Mouse (Mus musculus) heart, adult 2 months (tissue): ENCODE measurements around the gene Hspa13. TPM values are rescaled to one million over a fixed set of nuclear protein-coding genes. Genes with fewer than 3 reads are reported as not detected.

Experiments used
- DNase-seq, 2 experiments: peaks; one replicate each; pipeline ENCODE4 v3.0.0; 2021
- H3K27ac ChIP-seq: fragments of 200-600 bp; 2 replicates; pipeline ENCODE4 v1.8.1; 2022
- H3K27me3 ChIP-seq: fragments of 200-500 bp; 2 replicates; pipeline ENCODE4 v1.6.1; 2012; ENCODE audit warnings: mild to moderate bottlenecking, low read length, inconsistent platforms, mixed read lengths; ENCODE audit not compliant: control insufficient read depth, insufficient read depth
- H3K36me3 ChIP-seq: fragments of 200-500 bp; 2 replicates; pipeline ENCODE4 v1.6.1; 2012; ENCODE audit warnings: low read length, inconsistent platforms; ENCODE audit not compliant: control insufficient read depth, insufficient read depth
- H3K4me1 ChIP-seq: fragments of 200-500 bp; 2 replicates; pipeline ENCODE4 v1.6.1; 2011; ENCODE audit warnings: low read length; ENCODE audit not compliant: control insufficient read depth, insufficient read depth
- H3K4me3 ChIP-seq: fragments of 200-600 bp; 2 replicates; pipeline ENCODE4 v1.8.1; 2022
- H3K79me2 ChIP-seq: fragments of 200-500 bp; replicated peaks from 2 replicates; pipeline ENCODE4 v1.6.1; 2012; ENCODE audit warnings: mild to moderate bottlenecking, inconsistent platforms, low read length, moderate library complexity, mixed read lengths; ENCODE audit not compliant: control insufficient read depth, insufficient read depth
- H3K9ac ChIP-seq: fragments of 200-500 bp; 2 replicates; pipeline ENCODE4 v1.6.1; 2012; ENCODE audit warnings: low read depth, mild to moderate bottlenecking, control low read depth, inconsistent platforms, low read length, mixed read lengths
- CTCF ChIP-seq: fragments of 200-600 bp; IDR thresholded peaks from 2 replicates; pipeline ENCODE4 v1.8.1; 2022; ENCODE audit warnings: antibody characterized with exemption, mild to moderate bottlenecking, moderate library complexity
- EP300 ChIP-seq: fragments of 200-500 bp; IDR thresholded peaks from 2 replicates; pipeline ENCODE4 v1.6.1; 2011; ENCODE audit warnings: low read depth, low read length, control low read depth; ENCODE audit not compliant: insufficient read depth
- POLR2A ChIP-seq: fragments of 200-500 bp; IDR thresholded peaks from 2 replicates; pipeline ENCODE4 v1.6.1; 2011; ENCODE audit warnings: mild to moderate bottlenecking, low read depth, low read length, control low read depth; ENCODE audit not compliant: insufficient read depth
- WGBS: fragments of 180-500 bp; shearing (Covaris S2); methylation state at CpG from one replicate; pipeline ENCODE4 v1.1.7; 2018; 5-methylcytosine and 5-hydroxymethylcytosine counted together
- intact Hi-C: fragments of 180-260 bp; cut with DNase I; formaldehyde crosslinking; loops from one replicate; pipeline ENCODE4 v1.15.1; 2025
- long read RNA-seq: library from polyadenylated mRNA; stranded (forward); transcript quantifications from one replicate; pipeline ENCODE4 v2.0.0, GENCODE M21; 2021
- polyA plus RNA-seq: library from polyadenylated mRNA; depleted of rRNA; stranded (reverse); fragments of >200 nt; gene quantifications from 2 replicates; pipeline ENCODE4 v1.2.3, GENCODE M21; 2012; rRNA removed
- total RNA-seq, 2 experiments: library from RNA; stranded (reverse); gene quantifications; 2 replicates each; pipeline ENCODE4 v1.2.3; 2021

The Hspa13 gene
- total RNA-seq (10 to 100 TPM; 14.0 to 15.2 TPM), polyA plus RNA-seq (3.3 and 8.8 TPM in 2 replicates)
- long read RNA-seq, full-length matches to known transcripts = 6 of 11 reads
- long read RNA-seq, partial matches to known transcripts = 0 of 11 reads
- long read RNA-seq, other reads (novel, unspliced or antisense) = 5 of 11 reads

GRCm38 (mm10) chr16:75766388-75767249 lies at the start of gene Hspa13:
Hspa13 (minus strand) TSS chr16:75767104.
- TF ChIP-seq CTCF (peak; percentile 73), POLR2A (peak; percentile 67), EP300 (0 out of 2 replicates have a peak, but pooled peaks have one; percentile 12)
- Histone ChIP-seq H3K27ac (peak within 1 kb of the TSS; percentile 73), H3K79me2 (peaks cover 2% of the 10 kb centered on the region), H3K9ac (peak within 1 kb of the TSS; percentile 56), H3K4me3 (peak within 1 kb of the TSS; percentile 71), H3K36me3 (peaks cover 4% of the 10 kb centered on the region; the same call in 1 of the 2 replicates), H3K27me3 (no peaks in the 10 kb centered on the region), H3K4me1 (peaks cover 3% of the 10 kb centered on the region)
- peak; percentile 97 to 98 for DNase-seq
- intact Hi-C loops = loop anchor here (5.0 kb wide), 2 partner anchors 606 to 1246 kb away; partner anchors contain the start of genes Nrip1 and Usp25
- under 1% methylated on average over 51 of the region's 51 CpGs for WGBS

DNA sequence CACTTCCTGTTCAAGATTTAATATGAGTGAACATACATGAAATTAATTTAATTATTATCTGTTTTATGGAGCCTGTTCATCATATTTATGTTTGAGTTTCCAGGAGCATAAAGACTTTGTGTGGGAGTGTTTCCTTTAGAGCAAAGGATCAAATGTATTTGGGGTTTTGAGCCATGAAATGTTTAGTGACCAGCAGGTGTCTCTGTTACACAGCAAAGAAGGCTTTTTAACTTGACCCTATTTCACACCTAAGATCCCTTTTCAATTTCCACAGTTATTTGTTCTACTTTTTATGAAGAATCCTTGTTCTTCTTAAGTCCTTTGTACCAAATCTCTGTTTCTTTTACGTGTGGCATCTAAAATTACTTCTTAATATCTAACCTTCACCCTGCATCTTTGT lies 12.4 kb upstream of the Hspa13 start:
- H3K9ac ChIP-seq = no peak overlapping the region

GRCm38 (mm10) chr16:75773222-75773621 lies 6.3 kb upstream of the Hspa13 start:
- WGBS = 88% methylated on average over 10 of the region's 10 CpGs
- Histone ChIP-seq H3K79me2 (no peaks in the 10 kb centered on the region), H3K27me3 (no peaks in the 10 kb centered on the region), H3K9ac (no peak overlapping the region), H3K36me3 (no peaks in the 10 kb centered on the region), H3K27ac (no peak overlapping the region), H3K4me1 (no peaks in the 10 kb centered on the region), H3K4me3 (no peak overlapping the region)
- intact Hi-C loops = loop anchor here (10.0 kb wide), 1 partner anchor 422 kb away; no protein-coding TSS in a partner anchor
- TF ChIP-seq CTCF = no peak
- no peak for TF ChIP-seq EP300
- TF ChIP-seq POLR2A = no peak
- DNase-seq = no peak

More for the DNA sequence above, 12.4 kb upstream of the Hspa13 start:
- H3K27ac ChIP-seq = no peak overlapping the region
- no peaks in the 10 kb centered on the region for H3K36me3 ChIP-seq
- no peak overlapping the region for H3K4me3 ChIP-seq
- 41% methylated on average over 1 of the region's 1 CpGs for WGBS
- DNase-seq = no peak
- intact Hi-C loops = loop anchor here (10.0 kb wide), 1 partner anchor 416 kb away; no protein-coding TSS in a partner anchor
- TF ChIP-seq POLR2A (no peak), CTCF (peak; percentile 67)
- H3K4me1 ChIP-seq = no peaks in the 10 kb centered on the region
- H3K79me2 ChIP-seq = no peaks in the 10 kb centered on the region
- no peaks in the 10 kb centered on the region for H3K27me3 ChIP-seq

GRCm38 (mm10) chr16:75767250-75768002 lies 522 bp upstream of the Hspa13 start:
- Histone ChIP-seq H3K36me3 (peaks cover 4% of the 10 kb centered on the region; the same call in 1 of the 2 replicates), H3K27me3 (no peaks in the 10 kb centered on the region), H3K27ac (peak overlapping the region; percentile 73), H3K4me3 (peak overlapping the region; percentile 71), H3K4me1 (peaks cover 3% of the 10 kb centered on the region), H3K79me2 (peaks cover 2% of the 10 kb centered on the region), H3K9ac (peak overlapping the region; percentile 56)
- WGBS = 13% methylated on average over 21 of the region's 21 CpGs
- TF ChIP-seq POLR2A = 0 out of 2 replicates have a peak, but pooled peaks have one; percentile 8
- TF ChIP-seq EP300 = no peak
- TF ChIP-seq CTCF = no peak
- intact Hi-C loops = loop anchor here (5.0 kb wide), 2 partner anchors 605 to 1245 kb away; partner anchors contain the start of genes Nrip1 and Usp25
- DNase-seq = peak; percentile 5 to 23

DNA sequence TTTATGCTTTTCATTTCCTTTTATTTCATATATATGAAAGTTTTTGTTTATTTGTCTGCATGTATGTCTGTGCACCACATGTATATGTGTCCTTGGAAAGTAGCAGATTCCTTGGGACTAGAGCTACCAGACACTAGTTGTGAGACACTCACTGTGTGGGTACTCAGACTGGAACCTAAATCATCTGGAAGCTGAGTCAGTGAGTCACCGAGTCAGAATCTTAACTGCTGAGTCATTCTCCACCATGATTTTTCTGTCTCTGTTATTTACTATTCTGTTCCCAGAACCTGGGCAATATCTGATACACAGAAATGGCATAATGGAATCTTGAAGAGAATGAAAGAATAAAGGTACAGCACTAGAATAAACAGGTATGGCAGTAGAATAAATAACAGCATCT lies 14.0 kb downstream of the Hspa13 start:
- Histone ChIP-seq H3K4me3 (no peak overlapping the region), H3K27me3 (no peaks in the 10 kb centered on the region), H3K27ac (no peak overlapping the region), H3K4me1 (no peaks in the 10 kb centered on the region), H3K79me2 (no peaks in the 10 kb centered on the region), H3K36me3 (no peaks in the 10 kb centered on the region; the same call in 1 of the 2 replicates), H3K9ac (no peak overlapping the region)
- TF ChIP-seq POLR2A (no peak), EP300 (no peak), CTCF (no peak)
- intact Hi-C loops = no loop called here
- WGBS = 65% methylated on average over 1 of the region's 1 CpGs
- no peak for DNase-seq
